Mouse (Mus musculus) hindbrain, embryonic 12.5 days (tissue): ENCODE measurements at regions not wholly inside any gene's neighbourhood (a gene's known extent, or its start where the extent isn't known, plus 50 kb on each side); places are given as distances from the start of the nearest gene placed in this dataset.

Experiments used
- ATAC-seq: fragments of 200-750 bp; cut with Nextera tagmentation; 2 replicates; pipeline ENCODE4 v1.8.0; 2017; ENCODE audit warnings: moderate TSS enrichment; ENCODE audit not compliant: low FRiP score
- H3K27ac ChIP-seq: fragments of 300-500 bp; sonication (generic); 2 replicates; pipeline ENCODE4 v1.5.1; 2016; ENCODE audit warnings: mild to moderate bottlenecking
- H3K27me3 ChIP-seq: fragments of 300-500 bp; sonication (generic); 2 replicates; pipeline ENCODE4 v1.6.1; 2016; ENCODE audit warnings: mild to moderate bottlenecking
- H3K36me3 ChIP-seq: fragments of 300-500 bp; sonication (generic); 2 replicates; pipeline ENCODE4 v1.6.1; 2016; ENCODE audit warnings: mild to moderate bottlenecking
- H3K4me1 ChIP-seq: fragments of 300-500 bp; sonication (generic); 2 replicates; pipeline ENCODE4 v1.6.1; 2016
- H3K4me2 ChIP-seq: fragments of 300-500 bp; sonication (generic); replicated peaks from 2 replicates; pipeline ENCODE4 v1.6.1; 2016; ENCODE audit warnings: mild to moderate bottlenecking
- H3K4me3 ChIP-seq: fragments of 300-500 bp; sonication (generic); 2 replicates; pipeline ENCODE4 v1.5.1; 2016; ENCODE audit warnings: mild to moderate bottlenecking
- H3K9ac ChIP-seq: fragments of 300-500 bp; sonication (generic); 2 replicates; pipeline ENCODE4 v1.6.1; 2016; ENCODE audit warnings: mild to moderate bottlenecking, moderate library complexity
- H3K9me3 ChIP-seq: fragments of 300-500 bp; sonication (generic); replicated peaks from 2 replicates; pipeline ENCODE4 v1.6.1; 2016; ENCODE audit warnings: mild to moderate bottlenecking
- whole genome bisulfite sequencing: fragments of 180-500 bp; shearing (Covaris S2); methylation state at CpG from one replicate; pipeline ENCODE4 v1.1.7; 2016; 5-methylcytosine and 5-hydroxymethylcytosine counted together

- H3K9ac ChIP-seq: no peak overlapping the region
- H3K4me1 ChIP-seq: peaks cover 7% of the 10 kb centered on the region
- H3K27me3 ChIP-seq: peaks cover 10% of the 10 kb centered on the region
- H3K9me3 ChIP-seq: no peaks in the 10 kb centered on the region
- no peak overlapping the region for H3K27ac ChIP-seq
- no peak overlapping the region for H3K4me3 ChIP-seq
- 84% methylated on average over 8 of the region's 8 CpGs for WGBS
- H3K36me3 ChIP-seq: no peaks in the 10 kb centered on the region
- ATAC-seq: no peak
- no peak overlapping the region for H3K4me2 ChIP-seq
Measured at GRCm38 (mm10) chr2:160456681-160457080, 89.8 kb upstream of the Mafb start.

- WGBS: 39% methylated on average over 4 of the region's 4 CpGs
- Histone ChIP-seq H3K36me3 (no peaks in the 10 kb centered on the region), H3K4me2 (no peak overlapping the region), H3K27ac (no peak overlapping the region), H3K9me3 (no peaks in the 10 kb centered on the region), H3K9ac (no peak overlapping the region), H3K4me3 (no peak overlapping the region), H3K27me3 (peaks cover 6% of the 10 kb centered on the region; the same call in 1 of the 2 replicates), H3K4me1 (peaks cover 14% of the 10 kb centered on the region; the same call in 1 of the 2 replicates)
- no peak for ATAC-seq
Measured at GRCm38 (mm10) chr2:160471561-160471960, 104.7 kb upstream of the Mafb start.

DNA sequence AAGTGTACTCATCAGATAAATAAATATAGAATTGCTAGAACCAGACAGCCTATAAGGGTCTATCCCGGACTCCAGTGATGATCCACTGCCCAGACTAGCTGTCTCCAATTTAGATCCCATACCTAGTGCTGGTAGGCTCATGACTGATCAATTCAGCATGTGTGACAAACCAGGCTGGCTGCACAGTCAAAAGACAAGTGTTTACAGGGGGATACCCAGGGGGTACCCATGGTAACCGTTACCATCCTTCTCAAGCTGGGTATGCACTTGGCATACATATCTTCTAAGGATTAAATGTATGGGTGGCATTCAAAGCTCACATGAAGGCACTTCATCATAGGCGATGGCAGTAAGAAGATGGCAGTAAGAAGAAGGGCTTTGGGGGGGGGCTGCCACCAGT, 109.3 kb upstream of the Mafb start:
- H3K4me2 ChIP-seq: no peak overlapping the region
- no peak overlapping the region for H3K27ac ChIP-seq
- no peaks in the 10 kb centered on the region for H3K36me3 ChIP-seq
- no peak for ATAC-seq
- no peak overlapping the region for H3K9ac ChIP-seq
- H3K27me3 ChIP-seq: peaks cover 22% of the 10 kb centered on the region
- 85% methylated on average over 3 of the region's 3 CpGs for WGBS
- no peaks in the 10 kb centered on the region for H3K9me3 ChIP-seq
- peaks cover 27% of the 10 kb centered on the region for H3K4me1 ChIP-seq
- no peak overlapping the region for H3K4me3 ChIP-seq

- H3K36me3 ChIP-seq: no peaks in the 10 kb centered on the region
- H3K9ac ChIP-seq: no peak overlapping the region
- H3K4me1 ChIP-seq: peaks cover 13% of the 10 kb centered on the region
- peaks cover 34% of the 10 kb centered on the region for H3K27me3 ChIP-seq
- ATAC-seq: no peak
- H3K4me2 ChIP-seq: no peak overlapping the region
- no peak overlapping the region for H3K4me3 ChIP-seq
- H3K27ac ChIP-seq: no peak overlapping the region
- WGBS: 67% methylated on average over 7 of the region's 7 CpGs
- no peaks in the 10 kb centered on the region for H3K9me3 ChIP-seq
Measured at GRCm38 (mm10) chr2:160479240-160479639, 112.4 kb upstream of the Mafb start.

GRCm38 (mm10) chr2:160485097-160485496, 118.2 kb upstream of the Mafb start:
- H3K4me3 ChIP-seq: no peak overlapping the region
- H3K27me3 ChIP-seq: peaks cover 39% of the 10 kb centered on the region
- H3K4me1 ChIP-seq: no peaks in the 10 kb centered on the region
- no peaks in the 10 kb centered on the region for H3K36me3 ChIP-seq
- WGBS: 80% methylated on average over 5 of the region's 5 CpGs
- H3K9ac ChIP-seq: no peak overlapping the region
- ATAC-seq: no peak
- no peaks in the 10 kb centered on the region for H3K9me3 ChIP-seq
- no peak overlapping the region for H3K27ac ChIP-seq
- H3K4me2 ChIP-seq: no peak overlapping the region

DNA sequence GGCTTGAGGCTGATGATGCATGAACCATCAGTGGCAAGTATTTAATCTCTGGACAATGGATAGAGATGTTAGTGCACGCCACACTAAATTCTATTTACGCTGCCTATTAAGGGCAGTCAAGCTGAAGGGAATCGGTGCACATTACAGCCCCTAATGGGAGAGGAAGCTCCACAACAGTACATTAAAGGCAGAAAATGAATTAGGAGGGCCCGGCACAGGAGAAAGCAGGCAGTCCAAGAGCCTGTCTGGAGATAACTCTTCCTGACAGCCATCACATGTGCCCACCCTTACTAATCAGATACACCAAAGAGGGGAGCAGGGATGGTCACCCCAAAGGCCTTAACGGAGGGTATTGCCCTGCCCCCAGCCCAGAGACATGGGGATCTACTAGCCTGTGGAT, 118.7 kb upstream of the Mafb start:
- H3K36me3 ChIP-seq: no peaks in the 10 kb centered on the region
- peaks cover 35% of the 10 kb centered on the region for H3K27me3 ChIP-seq
- H3K4me3 ChIP-seq: no peak overlapping the region
- no peaks in the 10 kb centered on the region for H3K9me3 ChIP-seq
- no peak overlapping the region for H3K27ac ChIP-seq
- H3K9ac ChIP-seq: no peak overlapping the region
- H3K4me2 ChIP-seq: no peak overlapping the region
- peak; percentile 61 for ATAC-seq
- no peaks in the 10 kb centered on the region for H3K4me1 ChIP-seq
- WGBS: 58% methylated on average over 5 of the region's 5 CpGs

DNA sequence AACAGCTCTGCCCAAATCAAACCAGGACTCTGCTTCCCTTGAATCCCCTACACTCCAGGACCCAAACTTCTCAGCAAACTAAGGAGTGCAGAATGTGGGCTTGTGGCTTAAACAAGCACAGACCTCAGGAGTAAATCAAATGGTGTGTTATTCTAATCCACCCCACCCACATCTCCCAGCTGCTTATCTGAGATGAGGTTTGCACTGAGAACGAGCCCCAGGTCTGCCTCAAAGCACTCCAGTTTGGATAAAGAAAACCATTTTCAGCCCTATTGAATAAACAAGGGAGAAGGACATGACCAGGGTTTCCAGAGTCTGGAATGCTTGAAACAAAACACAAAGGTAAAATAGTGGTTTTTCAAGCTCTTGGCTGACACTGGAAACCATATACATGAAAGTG, 132.9 kb upstream of the Mafb start:
- 38% methylated on average over 1 of the region's 1 CpGs for WGBS
- H3K9me3 ChIP-seq: no peaks in the 10 kb centered on the region
- peaks cover 72% of the 10 kb centered on the region for H3K27me3 ChIP-seq
- H3K4me2 ChIP-seq: no peak overlapping the region
- H3K4me3 ChIP-seq: no peak overlapping the region
- H3K4me1 ChIP-seq: peaks cover 22% of the 10 kb centered on the region
- no peak overlapping the region for H3K27ac ChIP-seq
- ATAC-seq: no peak
- H3K9ac ChIP-seq: no peak overlapping the region
- H3K36me3 ChIP-seq: no peaks in the 10 kb centered on the region

DNA sequence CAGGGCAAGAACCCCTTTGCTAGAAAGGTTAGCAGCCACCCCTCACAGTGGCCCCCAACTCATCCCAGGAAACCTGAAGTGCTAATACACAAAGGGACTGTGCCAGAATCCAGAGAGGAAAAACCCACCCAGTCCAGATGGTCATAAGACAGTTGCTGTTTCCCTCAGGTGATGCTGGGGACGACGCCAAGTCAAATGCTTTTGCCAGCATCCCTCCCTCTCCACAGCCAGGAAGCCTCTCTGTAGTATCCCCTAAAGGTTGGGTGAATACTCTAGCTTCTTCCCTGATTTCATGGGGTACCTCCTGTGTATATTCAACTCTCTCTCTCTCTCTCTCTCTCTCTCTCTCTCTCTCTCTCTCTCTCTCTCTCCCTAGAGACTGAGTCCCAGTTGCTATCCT, 136.0 kb upstream of the Mafb start:
- ATAC-seq: no peak
- Histone ChIP-seq H3K27me3 (peaks cover 64% of the 10 kb centered on the region), H3K9ac (no peak overlapping the region), H3K4me2 (no peak overlapping the region), H3K9me3 (no peaks in the 10 kb centered on the region), H3K4me3 (no peak overlapping the region), H3K4me1 (peaks cover 27% of the 10 kb centered on the region), H3K27ac (no peak overlapping the region), H3K36me3 (no peaks in the 10 kb centered on the region)
- WGBS: 60% methylated on average over 2 of the region's 2 CpGs

- H3K27ac ChIP-seq: no peak overlapping the region
- no peak overlapping the region for H3K4me2 ChIP-seq
- H3K9me3 ChIP-seq: no peaks in the 10 kb centered on the region
- 44% methylated on average over 16 of the region's 16 CpGs for WGBS
- H3K27me3 ChIP-seq: peaks cover 58% of the 10 kb centered on the region
- peaks cover 29% of the 10 kb centered on the region for H3K4me1 ChIP-seq
- H3K9ac ChIP-seq: no peak overlapping the region
- H3K4me3 ChIP-seq: no peak overlapping the region
- ATAC-seq: peak; percentile 44; the same call in 1 of the 2 replicates
- H3K36me3 ChIP-seq: no peaks in the 10 kb centered on the region
Measured at GRCm38 (mm10) chr2:160503597-160504393, 136.9 kb upstream of the Mafb start.

GRCm38 (mm10) chr2:160504394-160504657, 137.5 kb upstream of the Mafb start:
- H3K27ac ChIP-seq: no peak overlapping the region
- H3K9ac ChIP-seq: no peak overlapping the region
- peaks cover 59% of the 10 kb centered on the region for H3K27me3 ChIP-seq
- H3K4me1 ChIP-seq: peaks cover 25% of the 10 kb centered on the region
- H3K4me2 ChIP-seq: no peak overlapping the region
- ATAC-seq: no peak
- WGBS: 66% methylated on average over 4 of the region's 4 CpGs
- no peaks in the 10 kb centered on the region for H3K36me3 ChIP-seq
- H3K4me3 ChIP-seq: no peak overlapping the region
- no peaks in the 10 kb centered on the region for H3K9me3 ChIP-seq

- Histone ChIP-seq H3K27ac (peak overlapping the region; percentile 44; the same call in 1 of the 2 replicates), H3K4me3 (no peak overlapping the region), H3K9me3 (no peaks in the 10 kb centered on the region), H3K9ac (no peak overlapping the region), H3K27me3 (peaks cover 47% of the 10 kb centered on the region), H3K4me1 (peaks cover 24% of the 10 kb centered on the region), H3K4me2 (no peak overlapping the region), H3K36me3 (no peaks in the 10 kb centered on the region)
- ATAC-seq: peak; percentile 32; the same call in 1 of the 2 replicates
- 42% methylated on average over 9 of the region's 9 CpGs for WGBS
Measured at GRCm38 (mm10) chr2:160507371-160507770, 138.3 kb upstream of the Top1 start.

DNA sequence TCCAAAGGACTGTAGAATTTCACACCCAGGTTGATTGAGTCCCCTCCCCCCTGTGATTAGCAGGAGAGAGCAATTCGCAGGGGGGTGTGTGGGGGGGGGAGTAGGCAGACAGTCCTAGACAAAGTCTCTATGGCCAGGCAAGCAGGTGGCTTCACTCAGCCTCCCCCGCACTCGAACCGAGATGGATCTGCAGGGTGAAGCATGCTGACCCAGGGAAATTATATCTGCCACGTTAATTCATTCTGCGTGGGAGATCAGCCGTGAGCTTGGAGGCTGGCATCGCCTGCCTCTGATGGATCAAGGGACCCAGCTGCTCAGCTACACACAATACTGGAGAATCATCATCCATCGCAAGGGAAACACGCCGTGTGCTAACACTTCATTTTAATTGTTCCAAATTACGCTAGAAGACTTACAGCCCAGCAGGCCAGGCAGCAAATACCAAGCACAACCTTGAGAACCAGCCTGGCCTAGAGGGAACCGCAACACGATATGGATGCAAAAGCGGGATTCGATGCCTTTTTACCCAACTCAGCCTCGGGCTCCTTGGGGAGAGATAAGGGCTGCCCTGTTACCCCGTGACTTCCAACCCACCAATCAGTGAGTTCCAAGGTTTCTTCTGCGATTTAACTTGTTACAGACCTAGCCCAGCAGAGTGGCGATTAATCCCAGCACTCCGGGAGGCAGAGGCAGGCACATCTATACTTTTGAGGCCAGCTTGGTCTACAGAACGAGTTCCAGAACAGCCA, 137.7 kb upstream of the Top1 start:
- H3K4me1 ChIP-seq: peaks cover 23% of the 10 kb centered on the region
- H3K9me3 ChIP-seq: no peaks in the 10 kb centered on the region
- WGBS: 40% methylated on average over 22 of the region's 22 CpGs
- ATAC-seq: peak; percentile 76
- no peak overlapping the region for H3K4me2 ChIP-seq
- H3K36me3 ChIP-seq: no peaks in the 10 kb centered on the region
- H3K9ac ChIP-seq: no peak overlapping the region
- no peak overlapping the region for H3K4me3 ChIP-seq
- peaks cover 47% of the 10 kb centered on the region for H3K27me3 ChIP-seq
- H3K27ac ChIP-seq: peak overlapping the region; percentile 44; the same call in 1 of the 2 replicates

DNA sequence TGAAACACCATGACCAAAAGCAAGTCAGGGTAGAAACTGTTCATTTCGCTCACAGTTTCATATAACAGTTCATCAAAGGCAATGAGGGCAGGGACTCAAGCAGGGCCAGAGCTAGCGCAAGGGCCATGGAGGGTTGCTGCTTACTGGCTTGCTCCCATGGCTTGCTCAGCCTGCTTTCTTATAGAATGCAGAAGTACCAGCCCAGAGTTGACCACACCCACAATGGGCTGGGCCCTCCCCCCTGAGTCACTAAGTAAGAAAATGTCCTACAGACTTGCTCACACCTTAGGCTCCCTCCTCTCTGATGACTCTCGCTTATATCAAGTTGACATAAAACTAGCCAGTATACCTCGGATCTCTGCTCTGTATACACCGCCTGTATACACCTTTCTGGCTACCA, 135.5 kb upstream of the Top1 start:
- no peak for ATAC-seq
- Histone ChIP-seq H3K36me3 (no peaks in the 10 kb centered on the region), H3K27ac (no peak overlapping the region), H3K4me1 (peaks cover 12% of the 10 kb centered on the region), H3K9me3 (no peaks in the 10 kb centered on the region), H3K4me3 (no peak overlapping the region), H3K4me2 (no peak overlapping the region), H3K9ac (no peak overlapping the region), H3K27me3 (peaks cover 49% of the 10 kb centered on the region)
- WGBS: 89% methylated on average over 5 of the region's 5 CpGs
